In the genomic region with DNA sequence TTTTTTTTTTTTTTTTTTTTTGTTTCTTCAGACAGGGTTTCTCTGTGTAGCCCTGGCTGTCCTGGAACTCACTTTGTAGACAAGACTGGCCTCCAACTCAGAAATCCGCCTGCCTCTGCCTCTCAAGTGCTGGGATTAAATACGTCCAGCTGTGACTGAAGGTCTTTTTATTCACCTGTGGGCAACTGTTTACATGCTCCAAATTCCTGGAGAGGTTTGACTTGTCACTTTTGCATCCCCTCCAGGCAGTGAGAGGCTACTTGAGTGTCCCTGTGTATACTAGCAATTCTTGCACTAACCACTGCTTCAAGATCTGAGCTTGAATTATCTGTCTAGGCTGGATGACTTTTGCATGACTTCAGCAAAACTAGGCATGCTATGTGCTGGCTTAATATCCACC, we compare ENCODE assay signal across 25 mouse cellular contexts.
"Had no signal": no experiment of that assay in that cellular context is flagged by ENCODE, and none has a peak within 500 bp of the region (broad histone marks: within the 10 kb centered on the region; RNA-seq: fewer than 3 reads in every experiment).

No protein-coding gene starts in this region.

- DNase-seq: gastrocnemius, adult 2 months; gastrocnemius, postnatal 10 days; gastrocnemius, postnatal 25 days; heart, adult 18-20 months; heart, postnatal 10 days; heart, postnatal 4 days; kidney, adult 11 months; kidney, adult 8-10 months; kidney, postnatal 10 days; kidney, postnatal 25 days; kidney, postnatal 4 days; layer of hippocampus, postnatal 36 days; left cerebral cortex, postnatal 4 days had no signal

- H3K36me3 ChIP-seq: intestine, embryonic 15.5 days had no signal

- H3K4me1 ChIP-seq: intestine, embryonic 15.5 days had no signal

- H3K9ac ChIP-seq: heart, embryonic 12.5 days; hindbrain, embryonic 12.5 days; hindbrain, embryonic 14.5 days; intestine, embryonic 15.5 days; limb, embryonic 13.5 days; limb, embryonic 15.5 days; liver, embryonic 12.5 days had no signal

- H3K4me2 ChIP-seq: heart, embryonic 12.5 days; hindbrain, embryonic 12.5 days; hindbrain, embryonic 14.5 days; intestine, embryonic 15.5 days; limb, embryonic 13.5 days; limb, embryonic 15.5 days; liver, embryonic 12.5 days had no signal

- H3K27ac ChIP-seq: gastrocnemius, adult 2 months; heart, embryonic 10.5 days; hindbrain, embryonic 10.5 days; hindbrain, embryonic 12.5 days; hindbrain, embryonic 14.5 days; intestine, embryonic 15.5 days; layer of hippocampus, adult 2 months; limb, embryonic 13.5 days; limb, embryonic 15.5 days; liver, embryonic 12.5 days had no signal

- H3K9me3 ChIP-seq: heart, embryonic 10.5 days; heart, embryonic 12.5 days; hindbrain, embryonic 12.5 days; intestine, embryonic 15.5 days; limb, embryonic 15.5 days; liver, embryonic 12.5 days had no signal

- ATAC-seq: hindbrain, embryonic 16.5 days; inflammation-experienced regulatory T-cells, adult 6 months; intestine, embryonic 15.5 days; liver, embryonic 12.5 days had no signal

- H3K4me3 ChIP-seq: gastrocnemius, adult 2 months; heart, embryonic 10.5 days; heart, embryonic 12.5 days; hindbrain, embryonic 10.5 days; hindbrain, embryonic 12.5 days; intestine, embryonic 15.5 days; layer of hippocampus, adult 2 months; limb, embryonic 13.5 days; limb, embryonic 15.5 days; liver, embryonic 12.5 days had no signal

- H3K27me3 ChIP-seq: heart, embryonic 12.5 days; hindbrain, embryonic 12.5 days; intestine, embryonic 15.5 days; limb, embryonic 13.5 days; limb, embryonic 15.5 days; liver, embryonic 12.5 days had no signal
